Mouse (Mus musculus) brown adipose tissue, adult 24 weeks (tissue): ENCODE results near the gene Plekhg3. TPM values are rescaled to one million over a fixed set of nuclear protein-coding genes. Genes with fewer than 3 reads are reported as not detected.

ENCODE experiments used
- H3K27ac ChIP-seq: fragments of 200-500 bp; replicated peaks from 2 replicates; pipeline ENCODE4 v1.5.1; 2012; ENCODE audit warnings: low read depth, mild to moderate bottlenecking, low read length
- H3K4me1 ChIP-seq: fragments of 200-500 bp; 2 replicates; pipeline ENCODE4 v1.6.1; 2012; ENCODE audit warnings: low read length, mixed read lengths; ENCODE audit not compliant: control insufficient read depth, insufficient read depth, insufficient read length
- H3K4me3 ChIP-seq: fragments of 200-500 bp; 2 replicates; pipeline ENCODE4 v1.5.1; 2012; ENCODE audit warnings: low read depth, mild to moderate bottlenecking, low read length, moderate library complexity; ENCODE audit not compliant: insufficient read depth
- polyA plus RNA-seq: library from polyadenylated mRNA; stranded (reverse); fragments of >200 nt; gene quantifications from 2 replicates; pipeline ENCODE4 v1.2.4, GENCODE M21; 2012; ENCODE audit not compliant: missing spikeins, insufficient read depth, insufficient read length

The Plekhg3 gene
- polyA plus RNA-seq, 1 experiment = 6.5 TPM

DNA sequence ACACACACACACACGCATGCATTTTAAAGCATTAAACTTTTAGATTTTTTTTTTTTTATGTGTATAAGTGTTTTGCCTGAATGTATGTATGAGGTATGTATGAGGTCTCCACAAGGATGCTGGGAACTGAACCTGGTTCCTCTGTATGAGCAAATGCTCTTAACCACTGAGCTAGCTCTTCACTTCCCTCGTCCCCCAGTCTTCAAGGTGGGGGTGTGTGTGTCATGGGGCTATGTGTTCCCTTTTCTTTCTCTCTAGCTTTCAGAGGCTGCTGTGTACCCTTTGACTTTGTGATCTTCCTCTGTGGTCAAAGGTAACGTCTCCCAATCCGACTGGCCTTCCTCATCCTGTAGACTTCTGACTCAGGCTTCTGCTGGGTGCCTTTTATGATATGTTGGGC is 22.3 kb downstream of the Plekhg3 start:
- peak overlapping the region; percentile 85 for H3K27ac ChIP-seq
- peaks cover 42% of the 10 kb centered on the region for H3K4me1 ChIP-seq

DNA sequence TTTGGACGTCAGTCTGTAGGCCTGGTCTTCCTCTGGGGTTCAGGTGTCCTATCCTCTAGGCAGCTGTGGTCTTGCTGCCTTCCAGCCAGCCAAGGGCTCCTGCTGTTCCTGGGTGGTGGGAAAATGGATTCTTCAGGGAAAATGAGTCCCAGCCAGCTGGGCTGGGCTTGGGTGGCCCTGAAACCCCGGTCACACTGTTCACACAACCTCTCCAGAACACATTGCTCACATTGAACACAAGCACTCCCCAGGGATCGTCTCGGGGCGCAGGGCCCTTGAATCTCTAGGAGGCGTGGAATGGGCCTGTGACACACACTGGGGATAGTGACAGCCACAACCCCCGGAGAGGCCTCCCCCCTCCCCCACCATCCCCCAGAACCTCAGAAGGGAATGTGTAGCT is 23.2 kb downstream of the Plekhg3 start:
- no peak overlapping the region for H3K4me3 ChIP-seq
- peak overlapping the region; percentile 85 for H3K27ac ChIP-seq
- peaks cover 34% of the 10 kb centered on the region for H3K4me1 ChIP-seq

More for the DNA sequence above, 22.3 kb downstream of the Plekhg3 start:
- H3K4me3 ChIP-seq = no peak overlapping the region

DNA sequence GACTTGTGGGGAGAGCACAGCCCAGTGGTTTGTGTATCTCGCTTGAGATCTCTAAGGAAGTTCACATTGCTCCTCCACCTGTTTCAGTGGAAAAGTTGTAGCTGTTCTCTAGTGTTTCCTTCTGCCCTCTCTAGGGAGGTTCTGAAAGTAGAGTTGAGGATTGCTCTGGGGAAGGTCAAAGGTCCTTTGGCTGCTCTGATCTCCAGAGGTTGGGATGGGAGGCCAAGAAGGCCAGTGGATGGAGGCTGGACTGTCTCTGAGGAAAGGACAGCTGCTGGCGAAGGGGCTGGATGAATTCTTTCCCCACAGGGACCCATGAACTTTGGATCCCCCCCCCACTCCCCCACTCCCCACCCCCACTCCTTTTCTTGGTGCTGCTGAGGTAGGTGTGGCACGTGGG is 23.7 kb downstream of the Plekhg3 start:
- 0 out of 2 replicates have a peak overlapping the region, but pooled peaks have one; percentile 28 for H3K27ac ChIP-seq
- no peak overlapping the region for H3K4me3 ChIP-seq
- H3K4me1 ChIP-seq = peaks cover 34% of the 10 kb centered on the region

DNA sequence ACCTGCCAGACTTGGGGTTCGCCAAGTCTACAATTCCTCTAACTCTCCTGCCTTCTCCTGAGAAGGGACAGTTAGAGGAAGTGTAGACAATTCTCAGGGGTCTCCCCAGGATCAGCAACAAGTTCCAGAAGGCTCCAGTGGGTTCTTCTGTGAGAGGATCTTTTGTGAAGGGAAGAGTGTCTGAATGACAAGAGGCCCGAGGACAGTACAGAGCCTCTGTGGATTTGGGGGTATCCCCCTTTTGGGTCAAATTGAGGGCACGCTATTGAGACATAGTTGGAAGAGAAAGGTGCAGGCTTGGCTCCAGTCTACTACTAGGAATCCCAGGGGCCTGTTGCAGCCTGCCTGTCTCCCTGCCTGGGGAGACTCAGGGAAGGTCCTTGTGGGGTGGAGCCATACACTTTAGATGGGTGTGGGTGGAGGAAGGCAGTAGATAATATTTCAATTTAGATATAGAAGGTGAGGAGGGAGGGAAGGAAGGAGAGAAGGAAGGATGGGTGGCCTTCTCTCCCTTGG is 24.2 kb downstream of the Plekhg3 start:
- peak overlapping the region; percentile 54 for H3K27ac ChIP-seq
- H3K4me3 ChIP-seq = no peak overlapping the region
- H3K4me1 ChIP-seq = peaks cover 35% of the 10 kb centered on the region

DNA sequence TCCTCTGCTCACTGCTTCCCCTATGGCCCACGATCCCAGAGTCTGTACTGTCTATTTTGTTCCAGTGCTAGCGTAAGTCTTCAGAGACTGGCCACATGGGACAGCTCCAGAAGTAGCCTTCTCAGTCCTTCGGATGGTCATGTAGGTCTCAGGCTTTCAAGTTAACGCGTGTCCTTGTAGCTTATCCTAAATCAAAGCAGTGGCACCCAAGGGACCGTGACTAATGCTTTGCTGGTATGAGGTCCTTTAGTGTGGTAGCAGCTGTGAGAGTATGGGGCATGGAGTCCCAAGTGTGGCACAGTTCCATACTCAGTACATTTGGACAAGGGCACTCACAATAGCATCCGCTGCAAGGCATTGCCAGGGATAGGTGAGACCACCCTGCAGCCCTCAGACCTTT is 25.5 kb downstream of the Plekhg3 start:
- Histone ChIP-seq H3K27ac (peak overlapping the region; percentile 25), H3K4me3 (no peak overlapping the region), H3K4me1 (peaks cover 41% of the 10 kb centered on the region)

DNA sequence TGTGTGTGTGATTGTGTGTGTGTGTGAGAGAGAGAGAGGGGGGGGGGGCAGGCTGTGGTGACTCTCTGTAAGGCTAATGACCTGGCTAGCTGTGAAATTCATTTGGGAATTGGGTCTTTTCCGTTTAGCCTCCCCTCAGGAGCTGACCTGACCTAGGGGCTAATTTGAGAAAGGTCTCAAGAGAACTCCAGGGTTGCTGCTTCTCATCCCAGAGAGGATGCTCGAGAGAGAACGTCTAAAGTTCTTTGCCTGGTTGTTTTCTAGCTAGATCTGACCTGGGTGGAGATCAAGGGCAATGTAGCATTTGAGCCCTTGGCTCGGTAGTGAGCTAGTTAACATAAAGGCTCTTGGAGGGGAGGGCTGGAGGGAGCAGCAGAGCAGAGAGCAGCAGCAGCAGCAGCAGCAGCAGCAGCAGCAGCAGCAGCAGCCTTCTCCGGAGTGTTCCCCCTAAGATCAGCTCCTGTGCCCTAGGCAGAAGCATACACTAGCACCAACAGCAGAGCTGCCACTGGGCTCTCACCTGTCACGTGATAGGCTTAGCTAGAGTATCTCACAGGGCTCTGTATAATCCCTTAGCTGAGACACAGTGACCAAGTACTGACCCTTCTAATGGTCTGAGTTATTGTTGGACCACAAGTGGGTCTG is 26.2 kb downstream of the Plekhg3 start:
- Histone ChIP-seq H3K4me1 (peaks cover 42% of the 10 kb centered on the region), H3K27ac (0 out of 2 replicates have a peak overlapping the region, but pooled peaks have one; percentile 23), H3K4me3 (no peak overlapping the region)

DNA sequence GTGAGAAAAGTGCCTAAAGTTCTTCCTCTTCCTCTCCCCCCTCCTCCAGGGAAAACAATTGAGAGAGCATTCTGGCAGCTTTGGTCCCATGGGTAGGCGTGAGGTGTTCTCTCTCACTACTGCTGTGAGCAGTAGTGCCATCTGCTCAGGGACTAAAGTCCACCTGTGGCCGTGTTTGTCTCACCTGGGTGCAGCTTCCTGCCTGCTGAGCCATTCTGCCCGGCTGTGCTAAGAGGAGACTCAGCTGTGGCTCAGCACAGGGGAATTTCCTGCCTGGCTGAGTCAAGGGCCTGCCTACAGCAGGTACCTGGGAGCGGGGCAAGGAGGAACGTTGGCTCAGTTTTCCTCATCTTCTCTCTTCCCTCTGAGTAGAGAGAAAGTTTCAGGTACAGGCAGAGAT is 27.5 kb downstream of the Plekhg3 start:
- no peak overlapping the region for H3K27ac ChIP-seq
- H3K4me3 ChIP-seq = no peak overlapping the region
- peaks cover 37% of the 10 kb centered on the region for H3K4me1 ChIP-seq

DNA sequence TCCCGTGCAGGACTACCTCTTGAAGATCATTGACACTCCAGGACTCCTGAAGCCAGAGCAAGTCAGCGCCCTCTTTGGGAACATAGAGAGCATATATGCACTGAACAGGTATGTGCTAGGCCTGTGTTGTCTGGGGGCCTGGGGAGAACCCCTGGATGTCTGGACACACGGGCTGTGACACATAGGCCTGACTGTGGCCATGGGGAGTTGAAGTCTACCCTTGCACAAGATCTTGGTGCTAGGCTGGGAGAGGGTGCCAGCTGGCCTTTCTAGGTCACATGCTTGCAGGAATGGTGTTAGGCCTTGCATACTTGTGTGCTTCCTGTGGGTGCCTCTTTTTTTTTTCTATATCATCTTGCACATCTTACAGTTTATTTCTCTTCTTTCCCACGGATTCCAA is 31.5 kb downstream of the Plekhg3 start:
- Histone ChIP-seq H3K4me3 (no peak overlapping the region), H3K4me1 (peaks cover 11% of the 10 kb centered on the region), H3K27ac (no peak overlapping the region)

DNA sequence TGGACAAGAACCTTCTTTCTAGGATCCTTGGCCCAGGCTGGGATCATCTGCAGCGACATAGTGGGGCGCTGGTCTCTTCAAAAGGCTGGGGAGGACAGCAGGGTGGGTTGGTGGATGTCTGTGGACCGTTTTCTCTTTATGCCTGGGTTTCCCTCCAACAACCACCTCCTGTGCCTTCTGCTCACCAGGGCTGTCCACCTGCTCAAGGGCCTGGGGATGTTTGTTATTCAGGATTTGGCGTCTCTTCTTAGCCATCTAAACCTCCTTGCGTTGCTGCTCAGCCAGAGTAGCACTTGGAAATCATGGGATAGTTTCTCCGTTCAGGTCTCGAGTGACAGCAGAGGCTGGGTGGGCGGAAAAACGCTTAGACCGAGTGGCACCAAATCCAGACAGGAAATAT is 35.6 kb downstream of the Plekhg3 start:
- peaks cover 3% of the 10 kb centered on the region; the same call in 1 of the 2 replicates for H3K4me1 ChIP-seq
- H3K27ac ChIP-seq = no peak overlapping the region

DNA sequence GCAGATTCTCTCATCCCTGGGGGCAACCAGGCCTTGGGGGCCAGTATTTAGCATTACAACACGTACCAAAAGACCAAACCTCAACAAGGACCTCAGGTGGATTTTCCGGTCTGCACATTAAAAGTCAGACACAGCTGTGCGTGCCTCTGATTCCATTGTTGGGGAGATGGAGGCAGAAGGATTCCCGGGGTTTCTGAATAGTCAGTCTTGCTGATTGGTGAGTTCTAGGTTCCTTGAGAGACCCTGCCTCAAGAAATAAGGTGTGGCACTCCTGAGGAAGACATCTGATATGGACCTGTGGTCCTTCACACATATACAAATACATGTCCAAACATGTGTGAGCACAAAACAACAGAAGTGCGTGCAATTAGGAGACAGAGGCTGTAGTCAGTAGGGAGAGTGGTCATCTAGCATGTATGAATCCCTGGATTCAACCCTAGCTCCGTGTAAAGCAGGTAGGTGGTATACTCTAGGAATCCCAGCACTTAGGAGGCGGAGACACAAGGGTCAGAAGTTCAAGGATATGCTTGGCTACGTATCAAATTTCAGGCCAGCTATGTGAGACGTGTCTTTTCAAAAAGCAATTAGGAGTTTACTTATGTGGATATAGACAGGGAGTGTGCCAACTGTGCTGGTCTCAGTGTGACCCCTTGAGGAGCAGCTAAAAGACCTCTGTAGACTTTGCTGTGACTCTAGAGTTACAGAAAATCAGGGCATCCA is 39.7 kb downstream of the Plekhg3 start:
- no peak overlapping the region for H3K27ac ChIP-seq
- no peak overlapping the region for H3K4me3 ChIP-seq
- no peaks in the 10 kb centered on the region for H3K4me1 ChIP-seq

More for the DNA sequence above, 35.6 kb downstream of the Plekhg3 start:
- H3K4me3 ChIP-seq = no peak overlapping the region

DNA sequence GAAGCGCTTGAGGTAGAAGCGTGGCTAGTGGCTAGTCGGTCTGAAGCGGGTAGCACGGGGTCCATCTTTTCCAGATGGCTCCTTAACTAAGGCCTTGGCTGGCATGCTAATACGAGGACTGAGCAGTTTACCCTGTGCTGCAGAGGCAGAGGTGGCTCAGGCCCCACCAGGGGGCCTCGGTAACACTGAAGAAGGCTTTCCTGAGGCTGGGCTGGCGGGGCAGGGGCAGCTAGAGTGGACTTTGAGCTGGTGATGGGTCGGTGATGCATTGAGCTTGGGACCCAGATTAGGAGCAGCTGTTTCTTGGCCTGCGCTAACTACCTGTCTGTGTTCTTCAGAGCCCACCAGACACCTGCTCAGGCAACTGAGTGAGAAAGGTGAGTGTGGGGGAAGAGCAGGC is 40.6 kb downstream of the Plekhg3 start:
- H3K4me3 ChIP-seq = no peak overlapping the region
- H3K27ac ChIP-seq = no peak overlapping the region
- H3K4me1 ChIP-seq = no peaks in the 10 kb centered on the region

DNA sequence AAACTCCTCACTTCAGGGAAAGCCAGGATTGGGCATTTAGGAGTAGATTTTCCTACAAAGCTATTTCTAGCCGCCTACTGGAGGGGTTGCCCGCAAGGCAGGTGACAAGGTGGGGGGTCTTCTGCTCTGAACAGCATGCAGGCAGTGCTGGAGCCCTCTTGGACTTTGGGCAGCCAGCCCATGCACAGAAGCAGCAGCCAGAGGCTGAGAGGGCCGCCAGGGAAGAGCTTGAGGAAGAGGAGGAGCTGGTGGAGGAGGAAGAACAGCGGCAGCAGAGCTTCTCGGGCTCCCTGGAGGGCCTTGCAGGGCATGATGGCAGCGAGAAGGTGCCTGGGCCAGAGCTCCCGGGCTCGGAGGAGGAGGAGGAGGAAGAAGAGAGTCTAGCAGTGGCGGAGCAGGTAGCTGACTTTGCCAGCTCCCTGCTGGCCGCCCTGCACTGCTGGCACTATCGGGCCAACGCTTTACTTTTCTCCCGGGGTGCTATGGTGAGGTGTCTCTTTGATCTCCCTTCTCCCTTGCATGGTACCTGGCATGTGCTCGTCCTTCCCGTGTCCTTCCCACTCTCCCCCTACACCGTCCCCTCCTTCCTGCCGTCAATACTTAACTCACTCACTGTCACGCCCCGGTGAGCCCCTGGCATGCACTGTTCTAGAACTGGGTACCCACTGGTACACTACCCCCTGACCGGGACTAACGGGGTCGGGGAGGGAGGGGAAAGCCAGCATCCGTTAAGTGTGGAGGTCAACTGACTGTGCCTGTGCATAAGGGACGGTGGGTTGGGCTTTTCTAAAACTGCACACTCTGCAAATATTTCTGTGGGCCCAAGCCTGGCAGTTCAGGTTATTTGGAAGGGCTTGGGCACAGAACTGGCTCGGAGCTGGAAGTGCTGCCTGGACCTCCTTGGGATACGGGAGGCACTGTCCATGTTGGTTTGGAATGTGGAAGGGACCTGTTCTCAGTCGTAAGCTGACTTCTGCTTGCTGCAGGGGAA is 41.9 kb downstream of the Plekhg3 start:
- Histone ChIP-seq H3K4me3 (no peak overlapping the region), H3K4me1 (no peaks in the 10 kb centered on the region), H3K27ac (no peak overlapping the region)

DNA sequence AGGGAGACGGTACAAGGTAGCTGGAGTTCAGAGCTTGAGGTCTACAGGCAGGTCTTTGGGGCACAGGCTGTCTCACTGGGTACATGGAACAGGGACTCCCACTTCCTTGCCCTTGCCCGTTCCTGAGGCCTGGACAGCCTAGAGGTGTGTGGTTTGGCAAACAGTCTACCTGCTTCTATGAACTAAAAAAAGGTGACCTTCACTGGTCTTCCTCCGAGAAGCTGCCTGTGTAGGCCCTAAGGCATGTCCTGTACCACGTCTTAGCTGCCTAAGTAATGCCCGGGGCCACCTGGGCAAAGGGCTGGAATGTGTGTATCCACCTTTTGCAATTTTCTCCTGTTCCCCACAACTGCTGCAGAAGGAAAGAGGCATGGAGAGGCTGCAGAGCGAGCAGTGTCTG is 42.7 kb downstream of the Plekhg3 start:
- no peak overlapping the region for H3K27ac ChIP-seq
- no peak overlapping the region for H3K4me3 ChIP-seq
- no peaks in the 10 kb centered on the region; the same call in 1 of the 2 replicates for H3K4me1 ChIP-seq

DNA sequence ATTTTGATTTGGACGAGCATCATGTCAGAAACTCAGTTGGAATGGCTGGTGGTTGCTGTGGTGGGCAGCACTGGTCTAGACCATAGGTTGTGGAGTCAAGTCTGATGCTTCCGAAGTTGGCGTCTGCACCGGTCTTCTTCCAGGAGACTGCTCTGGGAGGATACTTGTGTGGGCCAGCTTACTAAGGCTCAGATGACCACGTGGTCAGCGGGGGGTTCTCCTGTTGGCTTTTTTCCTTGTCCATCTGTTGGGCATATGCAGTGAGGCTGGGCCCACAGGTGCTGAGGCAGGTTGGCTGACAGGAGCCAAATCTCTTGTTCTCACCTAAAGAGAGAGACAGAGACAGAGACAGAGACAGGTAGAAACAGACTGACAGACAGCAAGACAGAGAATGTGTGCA is 44.1 kb downstream of the Plekhg3 start:
- peaks cover 4% of the 10 kb centered on the region for H3K4me1 ChIP-seq
- H3K4me3 ChIP-seq = no peak overlapping the region
- no peak overlapping the region for H3K27ac ChIP-seq

DNA sequence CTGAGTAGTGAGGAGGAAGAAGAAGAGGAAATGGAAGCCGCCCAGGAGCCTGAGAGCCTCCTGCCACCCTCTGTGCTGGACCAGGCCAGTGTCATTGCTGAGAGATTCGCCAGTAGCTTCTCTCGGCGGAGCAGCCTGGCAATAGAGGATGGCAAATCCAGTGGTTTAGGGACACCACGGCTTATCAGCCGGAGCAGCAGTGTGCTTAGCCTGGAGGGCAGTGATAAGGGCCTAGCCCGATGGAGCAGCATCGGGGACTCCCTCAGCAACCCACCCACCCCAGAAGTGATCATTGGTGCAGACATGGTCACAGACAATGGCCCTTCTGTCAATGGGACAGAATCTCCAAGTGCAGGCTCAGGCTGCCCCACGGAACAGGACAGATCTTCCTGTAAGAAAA is 45.4 kb downstream of the Plekhg3 start:
- Histone ChIP-seq H3K4me3 (no peak overlapping the region), H3K4me1 (peaks cover 6% of the 10 kb centered on the region), H3K27ac (no peak overlapping the region)
